Mouse (Mus musculus) midbrain, embryonic 12.5 days (tissue): ENCODE results near the gene Mmgt2. TPM values are rescaled to one million over a fixed set of nuclear protein-coding genes. Genes with fewer than 3 reads are reported as not detected.
"Not testable (repeated sequence)": the region's sequence is repeated elsewhere in the genome, so short reads cannot be mapped to it uniquely, and the experiment has no call there.

ENCODE experiments used
- ATAC-seq: fragments of 200-750 bp; cut with Nextera tagmentation; 2 replicates; pipeline ENCODE4 v1.8.0; 2017; ENCODE audit warnings: low read depth, moderate TSS enrichment, moderate library complexity; ENCODE audit not compliant: low FRiP score
- H3K27ac ChIP-seq: fragments of 300-500 bp; sonication (generic); replicated peaks from 2 replicates; pipeline ENCODE4 v1.5.1; 2016; ENCODE audit warnings: mild to moderate bottlenecking
- H3K27me3 ChIP-seq: fragments of 300-500 bp; sonication (generic); 2 replicates; pipeline ENCODE4 v1.6.1; 2016; ENCODE audit warnings: mild to moderate bottlenecking
- H3K36me3 ChIP-seq: fragments of 300-500 bp; sonication (generic); 2 replicates; pipeline ENCODE4 v1.6.1; 2016
- H3K4me1 ChIP-seq: fragments of 300-500 bp; sonication (generic); 2 replicates; pipeline ENCODE4 v1.6.1; 2016
- H3K4me2 ChIP-seq: fragments of 300-500 bp; sonication (generic); replicated peaks from 2 replicates; pipeline ENCODE4 v1.6.1; 2016; ENCODE audit warnings: mild to moderate bottlenecking, moderate library complexity
- H3K4me3 ChIP-seq: fragments of 300-500 bp; sonication (generic); 2 replicates; pipeline ENCODE4 v1.5.1; 2016; ENCODE audit warnings: mild to moderate bottlenecking
- H3K9ac ChIP-seq: fragments of 300-500 bp; sonication (generic); replicated peaks from 2 replicates; pipeline ENCODE4 v1.6.1; 2016; ENCODE audit warnings: mild to moderate bottlenecking, moderate library complexity
- H3K9me3 ChIP-seq: fragments of 300-500 bp; sonication (generic); 2 replicates; pipeline ENCODE4 v1.6.1; 2016; ENCODE audit warnings: mild to moderate bottlenecking
- whole genome bisulfite sequencing: fragments of 180-500 bp; shearing (Covaris S2); methylation state at CpG from one replicate; pipeline ENCODE4 v1.1.7; 2016; 5-methylcytosine and 5-hydroxymethylcytosine counted together
- polyA plus RNA-seq: library from polyadenylated mRNA; unstranded; fragments of >200 nt; fragmentation: Nextera tagmentation; extraction: Ambion mirVana; gene quantifications from 2 replicates; pipeline ENCODE4 v1.2.1, GENCODE M21; 2016

Mmgt2 gene
- polyA plus RNA-seq, 1 experiment from 2014 or later: 39.9 TPM

- Histone ChIP-seq H3K36me3 (no peaks in the 10 kb centered on the region), H3K4me3 (no peak overlapping the region), H3K9ac (no peak overlapping the region), H3K4me1 (peaks cover 46% of the 10 kb centered on the region), H3K27me3 (no peaks in the 10 kb centered on the region), H3K27ac (no peak overlapping the region), H3K9me3 (no peaks in the 10 kb centered on the region), H3K4me2 (no peak overlapping the region)
- ATAC-seq: no peak
- 64% methylated on average over 11 of the region's 11 CpGs for WGBS
Observed at GRCm38 (mm10) chr11:62642023-62642844, 6.2 kb upstream of the Mmgt2 start.

GRCm38 (mm10) chr11:62643011-62643631 lies 5.3 kb upstream of the Mmgt2 start:
- peaks cover 48% of the 10 kb centered on the region for H3K4me1 ChIP-seq
- H3K36me3 ChIP-seq: no peaks in the 10 kb centered on the region
- ATAC-seq: no peak
- H3K27me3 ChIP-seq: no peaks in the 10 kb centered on the region
- H3K27ac ChIP-seq: no peak overlapping the region
- no peak overlapping the region for H3K4me3 ChIP-seq
- no peak overlapping the region for H3K4me2 ChIP-seq
- WGBS: 79% methylated on average over 8 of the region's 8 CpGs
- no peaks in the 10 kb centered on the region for H3K9me3 ChIP-seq
- no peak overlapping the region for H3K9ac ChIP-seq

- Histone ChIP-seq H3K9me3 (no peaks in the 10 kb centered on the region), H3K27ac (no peak overlapping the region), H3K9ac (no peak overlapping the region), H3K4me3 (no peak overlapping the region), H3K27me3 (no peaks in the 10 kb centered on the region), H3K4me2 (no peak overlapping the region), H3K4me1 (peaks cover 49% of the 10 kb centered on the region), H3K36me3 (no peaks in the 10 kb centered on the region)
- ATAC-seq: no peak
- 89% methylated on average over 10 of the region's 10 CpGs for WGBS
Observed at GRCm38 (mm10) chr11:62643681-62644363, 4.6 kb upstream of the Mmgt2 start.

- Histone ChIP-seq H3K4me3 (no peak overlapping the region), H3K4me1 (peaks cover 56% of the 10 kb centered on the region), H3K4me2 (peak overlapping the region; percentile 97; the same call in 1 of the 2 replicates), H3K27me3 (no peaks in the 10 kb centered on the region), H3K36me3 (no peaks in the 10 kb centered on the region), H3K27ac (no peak overlapping the region), H3K9me3 (no peaks in the 10 kb centered on the region), H3K9ac (no peak overlapping the region)
- no peak for ATAC-seq
- WGBS: 84% methylated on average over 5 of the region's 5 CpGs
Observed at GRCm38 (mm10) chr11:62644602-62645336, 3.7 kb upstream of the Mmgt2 start.

GRCm38 (mm10) chr11:62645337-62645675 lies 3.2 kb upstream of the Mmgt2 start:
- H3K4me2 ChIP-seq: peak overlapping the region; percentile 97; the same call in 1 of the 2 replicates
- no peak overlapping the region for H3K27ac ChIP-seq
- no peaks in the 10 kb centered on the region for H3K27me3 ChIP-seq
- H3K9ac ChIP-seq: no peak overlapping the region
- H3K4me3 ChIP-seq: no peak overlapping the region
- peaks cover 56% of the 10 kb centered on the region for H3K4me1 ChIP-seq
- H3K9me3 ChIP-seq: no peaks in the 10 kb centered on the region
- no peaks in the 10 kb centered on the region for H3K36me3 ChIP-seq
- WGBS: 86% methylated on average over 4 of the region's 4 CpGs
- ATAC-seq: no peak

- peak overlapping the region; percentile 31; the same call in 1 of the 2 replicates for H3K9ac ChIP-seq
- H3K27ac ChIP-seq: peak overlapping the region; percentile 35; the same call in 1 of the 2 replicates
Observed at GRCm38 (mm10) chr11:62645732-62646494, 2.6 kb upstream of the Mmgt2 start.

GRCm38 (mm10) chr11:62646495-62646843 lies 2.0 kb upstream of the Mmgt2 start:
- Histone ChIP-seq H3K4me3 (peak overlapping the region; percentile 78), H3K9me3 (no peaks in the 10 kb centered on the region), H3K27ac (peak overlapping the region; percentile 35; the same call in 1 of the 2 replicates), H3K4me2 (peak overlapping the region; percentile 97), H3K36me3 (no peaks in the 10 kb centered on the region), H3K4me1 (peaks cover 56% of the 10 kb centered on the region), H3K27me3 (no peaks in the 10 kb centered on the region), H3K9ac (peak overlapping the region; percentile 31; the same call in 1 of the 2 replicates)
- ATAC-seq: no peak
- WGBS: 67% methylated on average over 4 of the region's 4 CpGs

More at GRCm38 (mm10) chr11:62645732-62646494, 2.6 kb upstream of the Mmgt2 start:
- WGBS: 49% methylated on average over 8 of the region's 8 CpGs
- Histone ChIP-seq H3K4me1 (peaks cover 56% of the 10 kb centered on the region), H3K27me3 (no peaks in the 10 kb centered on the region), H3K4me3 (peak overlapping the region; percentile 78), H3K9me3 (no peaks in the 10 kb centered on the region), H3K36me3 (no peaks in the 10 kb centered on the region), H3K4me2 (peak overlapping the region; percentile 97)
- ATAC-seq: no peak

GRCm38 (mm10) chr11:62646958-62647515 lies 1.4 kb upstream of the Mmgt2 start:
- Histone ChIP-seq H3K36me3 (no peaks in the 10 kb centered on the region), H3K4me3 (peak overlapping the region; percentile 78), H3K27ac (0 out of 2 replicates have a peak overlapping the region, but pooled peaks have one; percentile 35), H3K4me2 (peak overlapping the region; percentile 97), H3K4me1 (peaks cover 56% of the 10 kb centered on the region), H3K27me3 (no peaks in the 10 kb centered on the region), H3K9ac (0 out of 2 replicates have a peak overlapping the region, but pooled peaks have one; percentile 84), H3K9me3 (no peaks in the 10 kb centered on the region)
- 59% methylated on average over 7 of the region's 7 CpGs for WGBS
- ATAC-seq: no peak

- Histone ChIP-seq H3K9ac (peak within 1 kb of the TSS; percentile 84), H3K9me3 (no peaks in the 10 kb centered on the region), H3K27me3 (no peaks in the 10 kb centered on the region), H3K27ac (peak within 1 kb of the TSS; percentile 71), H3K4me2 (peak within 1 kb of the TSS; percentile 97), H3K4me3 (peak within 1 kb of the TSS; percentile 78), H3K4me1 (peaks cover 50% of the 10 kb centered on the region), H3K36me3 (no peaks in the 10 kb centered on the region)
- under 1% methylated on average over 49 of the region's 86 CpGs for WGBS
- peak; percentile 68 for ATAC-seq
Observed at GRCm38 (mm10) chr11:62647661-62648590, 538 bp upstream of the Mmgt2 start, which contains the start of gene Lrrc75a. Lrrc75a (minus strand) TSS chr11:62648523.

- H3K9me3 ChIP-seq, H3K9ac ChIP-seq, H3K27me3 ChIP-seq, H3K36me3 ChIP-seq, ATAC-seq, H3K4me3 ChIP-seq, H3K27ac ChIP-seq: not testable (repeated sequence)
- 88% methylated on average over 4 of the region's 4 CpGs for WGBS
- peak overlapping the region; percentile 97; the same call in 1 of the 2 replicates for H3K4me2 ChIP-seq
- peaks cover 41% of the 10 kb centered on the region for H3K4me1 ChIP-seq
Observed at GRCm38 (mm10) chr11:62649803-62650202, 1.3 kb downstream of the Mmgt2 start.
